Mouse (Mus musculus) thymus, postnatal 25 days (tissue): ENCODE measurements around the gene Ugt1a6b.

Source experiments
- DNase-seq: peaks from one replicate; pipeline ENCODE4 v3.0.0; 2022

Ugt1a6b gene

DNA sequence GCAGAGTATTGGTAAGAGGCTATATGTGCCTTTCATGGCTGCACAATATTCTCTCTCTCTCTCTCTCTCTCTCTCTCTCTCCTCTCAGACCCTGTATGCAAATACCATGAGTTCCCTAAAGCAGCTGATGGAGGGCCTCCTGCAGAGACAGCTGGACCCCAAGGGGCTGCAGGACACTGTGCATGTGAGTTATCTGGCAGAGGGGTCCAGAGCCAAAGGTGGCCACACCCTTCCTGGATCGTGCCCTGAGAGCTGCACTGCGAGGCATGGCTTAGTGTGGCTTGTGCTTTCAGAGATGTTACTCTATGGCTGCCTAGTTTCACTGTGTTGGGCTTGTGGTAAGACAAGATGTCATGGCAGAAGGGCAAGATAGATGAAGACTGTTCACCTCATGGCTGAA, 144.6 kb downstream of the Ugt1a6b start:
- no peak for DNase-seq

- DNase-seq = no peak
These were observed 145.6 kb downstream of the Ugt1a6b start for GRCm38 (mm10) chr1:88248658-88249057.

- no peak for DNase-seq
These were observed 146.5 kb downstream of the Ugt1a6b start for GRCm38 (mm10) chr1:88249596-88249995.

DNA sequence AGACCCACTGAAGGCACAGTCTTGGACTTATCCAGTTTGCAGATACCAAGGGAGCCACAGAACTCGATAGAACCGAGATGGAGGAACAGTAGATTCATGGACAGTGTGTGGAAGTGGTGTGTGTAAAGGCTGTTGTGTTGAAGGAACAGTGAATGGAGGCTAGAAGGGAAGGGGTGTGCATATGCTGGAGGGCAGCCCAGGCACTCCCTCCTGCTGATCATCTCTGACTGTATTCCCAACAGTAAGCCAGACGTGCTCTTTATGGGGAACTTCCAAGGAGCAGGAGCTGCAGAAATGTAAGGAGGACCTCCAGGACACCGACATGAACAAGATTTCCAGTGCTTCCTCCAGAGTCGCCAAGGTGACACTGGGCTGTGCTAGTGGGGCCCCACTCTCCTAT, 147.0 kb downstream of the Ugt1a6b start:
- no peak for DNase-seq

DNA sequence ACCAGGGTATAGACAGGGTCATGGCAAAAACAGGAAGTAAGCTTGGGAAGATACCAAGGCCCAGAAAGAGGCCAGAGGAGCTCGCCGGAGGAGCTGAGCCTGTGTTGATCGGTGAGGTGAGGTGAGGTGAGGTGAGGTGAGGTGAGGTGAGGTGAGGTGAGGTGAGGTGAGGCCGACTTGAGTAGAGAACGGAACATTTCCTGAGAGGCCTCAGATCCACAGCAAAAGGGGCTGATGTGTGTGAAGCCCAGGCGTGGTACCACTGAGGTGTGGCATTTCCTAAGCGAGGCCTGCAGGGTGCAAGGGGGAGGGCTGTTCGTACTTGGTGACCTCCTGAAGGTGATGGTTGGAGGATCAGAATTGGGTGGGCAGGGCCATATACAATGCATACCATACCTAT, 150.1 kb downstream of the Ugt1a6b start:
- DNase-seq = no peak

DNA sequence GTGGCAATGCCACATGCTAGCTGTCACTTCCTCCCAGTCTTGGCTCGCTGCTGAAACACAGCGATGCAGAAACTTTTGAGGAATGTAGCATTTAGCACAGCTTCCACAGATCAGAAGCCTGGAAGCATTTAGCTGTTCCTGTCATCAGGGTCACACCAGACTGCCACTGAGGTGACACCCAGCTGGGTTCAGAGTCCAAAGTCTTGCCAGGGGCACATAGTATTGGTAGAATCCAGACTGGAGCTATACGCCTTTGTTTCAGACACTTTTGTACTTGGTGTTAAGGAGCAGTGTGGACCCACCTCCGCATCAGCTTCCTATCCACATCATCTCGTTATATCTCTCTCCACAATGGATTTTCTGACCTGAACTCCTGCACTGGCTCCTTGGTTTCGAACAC, 150.5 kb downstream of the Ugt1a6b start:
- no peak for DNase-seq

GRCm38 (mm10) chr1:88254793-88255465, 151.9 kb downstream of the Ugt1a6b start:
- no peak for DNase-seq

GRCm38 (mm10) chr1:88255466-88255857, 152.4 kb downstream of the Ugt1a6b start:
- no peak for DNase-seq

GRCm38 (mm10) chr1:88255989-88256754, 153.1 kb downstream of the Ugt1a6b start:
- no peak for DNase-seq

DNA sequence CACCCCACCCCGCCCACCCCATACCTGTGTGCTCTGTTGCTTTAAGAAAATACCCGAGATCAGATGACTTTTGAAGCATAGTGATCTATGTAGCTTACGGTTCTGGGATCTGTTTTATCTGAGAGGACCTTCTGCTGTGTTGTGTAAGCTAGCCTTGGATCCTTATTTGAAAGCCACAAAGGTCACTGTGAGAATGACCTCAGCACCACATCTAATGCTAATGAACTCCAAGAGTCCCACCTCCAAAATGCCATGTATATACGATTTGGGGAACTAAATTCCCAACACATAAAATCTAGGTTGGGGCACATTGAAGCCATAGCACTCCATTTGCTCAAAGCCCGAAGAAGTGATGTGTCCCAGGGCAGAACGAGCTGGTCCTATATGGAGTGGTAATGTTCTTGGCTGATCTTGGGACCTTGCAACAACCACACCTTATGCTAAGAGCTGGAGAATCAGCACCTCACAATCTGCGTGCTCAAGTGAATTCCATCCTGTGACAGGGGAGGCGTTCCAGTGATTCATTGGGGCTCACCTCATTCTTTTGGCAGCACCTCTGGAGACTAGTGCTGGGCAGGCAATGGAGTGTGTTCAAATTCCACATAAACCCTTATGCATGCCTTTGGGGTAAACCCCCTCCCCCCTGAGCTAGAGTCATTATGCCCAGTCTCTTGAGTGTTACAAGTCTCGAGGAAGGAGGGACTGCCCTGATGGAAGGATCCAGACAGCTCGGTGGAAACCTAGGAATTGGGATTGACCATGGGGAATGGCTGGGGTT, 154.0 kb downstream of the Ugt1a6b start:
- no peak for DNase-seq

DNA sequence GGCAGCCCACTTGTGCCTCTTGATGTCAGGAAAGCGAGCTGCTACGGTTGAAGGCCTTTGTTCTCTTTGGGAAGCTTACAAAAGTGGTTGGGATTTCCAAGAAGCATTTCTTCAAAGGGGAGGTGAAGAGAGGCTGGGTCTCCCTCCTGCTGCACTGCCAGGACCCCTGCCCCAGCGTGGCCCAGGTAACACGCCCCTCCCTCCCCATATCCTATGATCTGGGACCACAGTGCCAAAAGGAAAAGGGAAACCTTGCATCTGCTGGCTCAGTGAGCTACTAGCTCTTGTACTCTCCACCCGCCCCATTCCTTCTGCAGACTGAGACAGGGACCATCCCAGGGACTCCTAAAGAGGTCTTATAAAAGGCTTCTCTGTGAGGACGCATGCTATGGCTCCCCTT, 154.6 kb downstream of the Ugt1a6b start:
- DNase-seq = no peak

DNA sequence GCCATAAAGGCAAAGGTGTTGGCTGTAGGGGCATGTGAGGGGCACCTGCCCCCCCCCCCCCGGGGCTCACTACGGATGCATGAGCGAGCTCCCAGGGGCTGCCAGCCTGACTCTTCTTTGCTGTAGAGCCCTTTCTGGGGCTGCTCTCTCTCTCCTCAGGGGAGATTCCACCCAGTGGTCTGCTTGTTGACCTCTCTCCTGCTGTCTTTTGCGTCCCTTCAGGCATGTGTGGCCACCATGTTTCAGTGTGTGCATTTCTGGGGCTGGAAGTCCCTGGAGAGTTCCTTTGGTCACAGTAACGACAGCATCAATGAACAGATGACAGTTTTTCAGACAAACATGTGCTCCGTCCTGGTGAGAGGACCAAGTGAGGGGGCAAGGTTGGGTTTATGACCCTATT, 155.3 kb downstream of the Ugt1a6b start:
- DNase-seq = no peak

DNA sequence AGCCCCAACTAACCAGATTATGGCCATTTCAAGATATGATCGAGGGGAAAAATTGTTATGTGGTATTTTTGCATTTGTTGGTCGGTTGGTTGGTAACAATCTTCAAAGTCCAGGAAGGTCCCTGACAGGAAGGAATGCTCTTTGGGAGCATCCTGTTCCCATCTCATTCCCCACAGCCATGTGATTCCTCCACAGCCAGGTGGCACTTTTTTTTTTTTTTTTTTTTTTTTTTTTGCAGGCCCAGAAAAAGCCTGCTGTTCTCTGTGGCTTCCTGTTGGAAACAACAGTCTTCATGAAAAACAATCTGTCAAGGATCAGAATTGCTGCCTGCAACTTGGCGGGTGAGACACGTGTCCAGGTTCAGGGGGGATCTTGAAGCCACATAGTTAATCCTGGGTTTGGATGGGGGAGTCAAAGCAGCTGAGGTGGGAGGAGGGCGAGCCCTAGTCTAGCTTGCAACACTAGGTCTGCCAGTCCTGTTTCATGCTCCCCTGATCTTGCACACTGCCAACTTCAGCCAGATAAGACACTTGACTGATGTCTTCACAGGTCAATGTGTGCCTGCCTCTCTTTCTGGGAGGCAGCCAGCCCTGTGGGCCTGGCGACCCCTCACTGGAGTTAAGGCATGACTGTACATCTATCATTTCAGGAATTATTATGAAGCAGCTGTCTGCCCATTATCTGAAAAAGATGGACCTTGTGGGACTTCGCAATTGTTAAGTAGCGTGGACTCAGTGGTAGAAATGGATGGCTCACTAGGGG, 156.0 kb downstream of the Ugt1a6b start:
- DNase-seq = peak; percentile 36

DNA sequence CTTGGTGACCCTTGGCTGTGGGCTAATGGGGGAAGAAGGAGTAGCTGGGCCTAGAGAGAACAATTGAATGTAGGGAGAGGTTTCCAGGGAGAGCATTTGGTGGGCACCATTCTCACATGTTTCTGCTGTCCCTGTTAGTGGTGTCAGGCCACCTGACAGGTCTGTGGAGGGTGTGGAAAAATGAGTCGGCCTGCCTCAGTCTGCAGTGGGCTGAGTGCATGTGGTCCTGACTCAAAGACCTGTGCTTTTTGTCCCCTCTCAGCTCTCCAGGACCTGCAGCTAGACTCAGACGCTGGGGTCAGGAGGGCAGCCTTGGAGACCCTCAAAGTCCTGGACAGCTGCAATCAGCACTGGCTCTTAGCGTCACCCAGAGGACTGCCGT, 156.6 kb downstream of the Ugt1a6b start:
- no peak for DNase-seq

- DNase-seq = no peak
These were observed 157.1 kb downstream of the Ugt1a6b start for GRCm38 (mm10) chr1:88260114-88260513.

GRCm38 (mm10) chr1:88260604-88261377, 157.7 kb downstream of the Ugt1a6b start:
- DNase-seq = no peak

DNA sequence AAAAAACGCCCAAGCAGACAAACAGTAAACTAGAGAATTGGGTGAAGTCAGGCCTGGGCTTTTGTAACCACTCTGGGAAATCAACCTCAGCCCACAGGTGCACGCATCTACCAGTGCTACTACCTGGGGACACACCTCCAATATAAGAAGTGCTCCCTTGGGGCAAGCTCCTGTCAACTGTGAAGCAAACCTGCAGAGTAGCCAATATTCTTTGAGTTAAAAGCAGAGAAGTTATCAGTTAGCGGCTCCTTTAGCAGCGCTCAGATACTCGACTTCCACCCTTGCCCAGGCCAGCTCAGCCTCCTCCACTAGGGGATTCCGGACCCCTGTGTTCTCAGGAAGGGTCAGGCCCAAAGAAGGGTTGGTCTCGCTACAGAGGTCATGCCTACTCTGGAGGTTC, 158.7 kb downstream of the Ugt1a6b start:
- DNase-seq = no peak

- no peak for DNase-seq
These were observed 159.2 kb downstream of the Ugt1a6b start for GRCm38 (mm10) chr1:88262255-88262654.

DNA sequence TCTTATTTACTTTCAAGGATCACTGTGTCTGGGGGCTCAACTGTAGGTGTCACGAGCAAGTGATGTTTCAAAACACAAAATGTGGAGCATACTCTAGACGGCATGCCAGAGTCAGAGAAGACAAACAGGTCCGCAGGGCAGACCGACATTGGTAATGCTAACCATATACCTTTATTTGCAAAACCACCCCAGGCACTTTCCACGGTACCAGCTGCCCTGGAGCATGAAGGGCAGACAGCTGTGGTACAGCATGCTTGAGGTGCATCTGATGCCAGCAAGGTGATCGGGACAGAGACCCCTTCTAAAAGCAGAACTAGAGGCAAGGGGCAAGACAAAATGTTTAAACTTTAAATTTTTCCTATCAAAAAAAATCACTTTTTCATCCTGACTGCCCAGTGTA, 159.9 kb downstream of the Ugt1a6b start:
- DNase-seq = no peak

DNA sequence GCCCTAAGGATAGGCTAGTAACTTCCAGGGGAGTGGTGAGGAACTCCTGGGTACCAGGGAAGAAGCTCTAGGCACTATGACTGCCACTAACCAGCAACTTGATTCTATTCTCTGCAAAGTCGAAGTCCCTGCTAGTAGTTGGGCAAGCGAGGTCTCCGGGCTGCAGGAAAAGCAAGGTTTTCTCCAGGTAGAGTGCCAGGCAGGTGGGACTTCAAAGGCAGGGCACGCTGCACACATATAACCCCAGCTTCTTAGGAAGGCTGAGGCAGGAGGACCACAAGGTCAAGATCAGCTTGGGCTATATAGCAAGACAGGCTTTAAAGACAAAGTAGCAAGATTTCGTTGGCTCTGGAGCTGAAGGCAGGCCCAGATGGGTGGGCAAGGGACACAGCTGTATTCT, 160.7 kb downstream of the Ugt1a6b start:
- DNase-seq = no peak

GRCm38 (mm10) chr1:88264237-88264868, 161.3 kb downstream of the Ugt1a6b start:
- DNase-seq = no peak

DNA sequence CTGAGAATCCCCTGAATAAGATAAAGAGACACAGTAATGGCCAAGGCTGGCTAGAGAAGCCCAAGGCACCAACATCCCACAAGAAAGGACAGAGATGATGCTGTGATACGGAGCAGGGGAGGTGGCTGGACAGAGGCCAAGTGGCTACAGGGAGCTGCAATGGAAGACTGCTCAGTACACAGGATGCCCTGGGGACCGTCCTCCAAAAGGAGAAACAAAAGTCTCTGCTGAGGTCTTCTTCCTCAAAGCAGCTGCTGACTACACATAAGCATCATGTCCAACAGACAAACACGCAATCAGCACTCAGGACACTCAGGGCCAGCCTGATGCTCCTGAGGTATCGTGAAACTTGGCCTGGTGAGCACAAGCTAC, 161.8 kb downstream of the Ugt1a6b start:
- DNase-seq = no peak
